Mouse (Mus musculus) v-Abl transformed pro-B cells (cell line): ENCODE measurements around the gene Ccdc74a.

Source experiments
- in situ Hi-C, 2 experiments: fragments of 400-800 bp; cut with MboI; formaldehyde crosslinking; loops; one replicate each; pipeline ENCODE4 v1.15.1; 2025; ENCODE audit not compliant: unreplicated experiment in 2 of 2

Ccdc74a gene

GRCm38 (mm10) chr16:17646310-17647114, at the start of gene Ccdc74a:
Gene Ccdc74a, plus strand, starts transcription at chr16:17646470.
- in situ Hi-C loops, result no loop called here

DNA sequence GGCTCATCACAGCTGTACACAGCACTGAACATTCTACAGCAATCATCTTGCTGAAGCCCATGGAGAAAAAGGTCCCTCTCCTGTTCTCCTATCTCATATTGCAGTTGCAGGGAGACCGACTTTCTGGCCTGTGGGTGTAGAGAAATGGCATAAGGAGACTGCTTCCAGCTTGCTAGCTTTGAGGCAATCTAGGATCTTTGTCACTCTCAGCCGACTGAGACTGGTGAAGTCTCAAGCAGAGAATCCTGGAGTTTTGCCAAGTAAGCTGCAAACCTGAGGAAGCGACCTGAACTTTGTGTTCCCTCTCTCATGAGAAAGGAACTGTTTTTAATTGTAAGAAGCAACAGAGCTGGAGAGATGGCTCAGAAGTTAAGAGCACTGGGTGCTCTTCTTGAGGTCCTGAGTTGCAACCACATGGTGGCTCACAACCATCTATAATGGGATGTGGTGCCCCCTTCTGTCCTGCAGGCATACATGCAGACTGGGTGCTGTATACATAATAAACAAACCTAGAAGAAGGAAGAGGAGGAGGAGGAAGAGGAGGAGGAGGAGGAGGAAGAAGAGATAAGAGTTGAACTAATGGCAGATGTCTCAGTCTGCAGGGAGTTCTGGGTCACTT, 45.2 kb upstream of the Ccdc74a start:
- in situ Hi-C loops, result no loop called here

DNA sequence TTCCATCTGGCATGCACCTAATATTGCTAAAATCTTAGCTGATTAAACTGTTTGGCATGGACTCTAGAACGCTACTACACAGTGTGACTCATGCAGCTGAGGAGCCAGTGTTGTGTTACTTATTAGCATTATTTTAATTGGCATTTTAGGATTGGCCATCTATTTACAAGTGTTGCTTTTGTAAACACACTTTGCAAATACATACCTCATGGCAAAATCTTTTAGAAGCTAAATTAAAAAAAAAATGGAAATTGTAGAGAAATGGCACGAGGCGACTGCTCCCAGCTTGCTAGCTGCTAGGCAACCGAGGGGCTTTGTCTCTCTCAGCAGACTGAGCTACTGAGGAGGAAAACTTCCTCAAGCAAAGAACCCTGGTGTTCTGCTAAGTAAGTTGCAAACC, 41.3 kb upstream of the Ccdc74a start:
- in situ Hi-C loops, result no loop called here

DNA sequence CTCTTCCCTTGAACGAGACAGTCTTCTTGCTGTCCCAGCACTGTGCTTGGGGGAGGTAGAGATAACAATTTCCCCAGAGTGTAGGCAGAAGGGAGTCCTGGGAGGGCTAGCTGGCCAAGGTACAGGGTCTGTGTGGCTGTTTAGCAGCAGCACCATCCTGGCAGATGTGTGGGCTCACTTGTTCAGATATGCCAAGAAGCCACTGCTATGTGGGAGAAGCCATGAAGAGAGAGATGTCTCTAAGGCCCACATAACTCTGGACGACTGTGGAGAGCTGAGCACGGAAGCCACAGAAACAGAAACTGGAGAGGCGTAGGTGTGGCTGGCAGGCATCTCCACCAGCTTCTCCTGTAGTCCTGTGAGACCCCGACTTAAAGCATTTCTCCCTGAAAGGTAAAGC, 40.6 kb upstream of the Ccdc74a start:
- in situ Hi-C loops, result no loop called here

GRCm38 (mm10) chr16:17611383-17611782, 34.9 kb upstream of the Ccdc74a start:
- in situ Hi-C loops, result loop anchor here in 1 of 2 experiments (10.0 kb wide), 1 partner anchor 137 kb away; no protein-coding TSS in a partner anchor

- in situ Hi-C loops, result loop anchor here in 1 of 2 experiments (10.0 kb wide), 1 partner anchor 140 kb away; no protein-coding TSS in a partner anchor
These were observed 31.5 kb upstream of the Ccdc74a start for GRCm38 (mm10) chr16:17614740-17615139.

GRCm38 (mm10) chr16:17616212-17616611, 30.1 kb upstream of the Ccdc74a start:
- in situ Hi-C loops, result loop anchor here in 1 of 2 experiments (10.0 kb wide), 1 partner anchor 141 kb away; no protein-coding TSS in a partner anchor

- in situ Hi-C loops, result loop anchor here in 1 of 2 experiments (10.0 kb wide), 1 partner anchor 143 kb away; no protein-coding TSS in a partner anchor
These were observed 28.2 kb upstream of the Ccdc74a start for GRCm38 (mm10) chr16:17617922-17618565.

GRCm38 (mm10) chr16:17619198-17620105, 26.8 kb upstream of the Ccdc74a start, which contains the start of gene Smpd4:
Gene Smpd4, plus strand, starts transcription at chr16:17619354.
- in situ Hi-C loops, result loop anchor here in 1 of 2 experiments (10.0 kb wide), 1 partner anchor 145 kb away; no protein-coding TSS in a partner anchor

- in situ Hi-C loops, result no loop called here
These were observed 24.3 kb upstream of the Ccdc74a start for GRCm38 (mm10) chr16:17621936-17622335.

DNA sequence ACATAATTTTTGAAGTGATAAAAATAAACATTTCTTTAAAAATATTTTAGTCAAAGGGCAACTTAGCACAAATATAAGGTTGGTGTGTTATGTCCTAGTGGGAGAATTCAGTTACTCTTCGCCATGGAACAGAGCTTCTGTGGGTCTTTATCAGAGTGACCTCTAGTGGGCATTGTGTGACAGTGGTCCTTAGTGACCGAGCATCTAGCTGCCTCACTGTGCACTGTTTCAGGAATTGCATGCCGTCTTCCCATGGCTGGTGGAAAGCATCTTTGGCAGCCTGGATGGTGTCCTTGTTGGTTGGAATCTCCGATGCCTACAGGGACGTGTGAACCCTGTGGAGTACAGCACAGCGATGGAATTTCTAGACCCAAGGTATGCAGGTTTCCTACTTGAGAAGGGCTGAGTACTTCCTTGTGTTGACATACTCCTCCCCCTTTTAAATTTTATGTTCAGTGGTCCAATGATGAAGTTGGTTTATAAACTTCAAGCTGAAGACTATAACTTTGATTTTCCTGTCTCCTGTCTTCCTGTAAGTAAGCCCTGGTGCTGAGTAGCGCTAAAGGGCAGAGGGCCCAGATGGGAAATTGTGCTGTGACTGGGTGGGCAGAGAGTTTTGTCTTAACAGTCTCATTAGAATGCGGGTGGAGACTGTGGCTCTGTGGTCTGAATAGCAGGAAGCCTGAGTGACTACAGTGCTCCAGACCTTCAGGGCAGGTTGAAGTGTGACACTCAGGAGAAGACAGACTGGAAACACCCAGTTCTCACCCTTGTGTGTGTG, 20.6 kb upstream of the Ccdc74a start:
- in situ Hi-C loops, result no loop called here

GRCm38 (mm10) chr16:17626269-17626555, 20.1 kb upstream of the Ccdc74a start:
- in situ Hi-C loops, result no loop called here

GRCm38 (mm10) chr16:17632580-17632979, 13.7 kb upstream of the Ccdc74a start:
- in situ Hi-C loops, result no loop called here

DNA sequence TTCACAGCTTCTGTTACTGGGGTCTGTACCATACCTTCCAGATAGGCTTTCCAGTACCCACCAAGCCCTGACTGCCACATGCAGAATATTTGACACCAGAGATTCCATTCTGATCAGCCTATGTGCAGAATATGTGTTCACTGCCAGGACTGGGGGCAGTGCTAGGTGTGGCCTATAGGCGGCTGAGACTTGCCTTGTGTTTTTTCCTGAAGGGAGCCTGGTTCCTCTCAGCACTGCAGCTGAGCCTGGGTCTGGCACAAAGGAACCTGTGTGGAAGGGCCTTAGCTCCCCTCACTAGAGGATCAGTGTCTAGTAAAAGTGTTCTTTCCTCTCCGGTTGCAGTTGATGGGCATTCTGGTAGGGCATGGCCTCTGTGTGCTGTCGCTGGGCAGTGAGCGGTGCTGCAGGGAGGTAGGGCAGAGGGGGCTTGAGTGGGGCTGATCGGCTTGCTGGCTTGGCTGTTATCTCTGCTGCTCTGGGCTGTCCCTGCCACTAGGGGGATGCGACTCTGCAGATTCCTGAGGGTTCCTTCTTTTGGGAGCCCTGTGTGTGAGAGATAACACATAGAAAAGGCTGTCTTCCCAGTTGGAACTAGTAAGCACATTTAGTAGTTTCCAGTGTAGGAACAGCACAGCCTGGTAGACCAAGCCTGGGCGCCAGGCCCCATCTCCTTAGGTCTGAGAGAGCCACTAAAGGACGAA, 12.6 kb upstream of the Ccdc74a start:
- in situ Hi-C loops, result no loop called here

DNA sequence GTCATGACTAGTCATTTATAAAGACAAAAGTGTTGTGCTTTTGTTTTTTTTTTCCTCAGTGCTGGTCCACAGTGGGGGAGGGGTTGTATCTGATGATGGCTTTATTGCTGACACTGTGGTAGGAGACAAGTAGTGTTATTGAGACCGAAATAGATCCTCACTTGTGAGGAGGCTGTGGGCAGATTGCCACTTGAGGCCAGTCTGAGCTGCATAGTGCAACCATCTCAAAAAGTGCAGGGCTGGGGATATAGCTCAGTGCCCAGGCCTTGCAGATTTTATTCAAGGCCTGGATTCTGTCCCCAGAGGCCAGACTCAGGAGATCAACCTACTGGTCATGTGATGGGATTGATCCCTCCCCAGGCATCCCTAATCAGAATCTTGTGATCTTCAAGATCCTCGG, 9.4 kb upstream of the Ccdc74a start:
- in situ Hi-C loops, result no loop called here

- in situ Hi-C loops, result no loop called here
These were observed 8.7 kb upstream of the Ccdc74a start for GRCm38 (mm10) chr16:17637610-17638009.

DNA sequence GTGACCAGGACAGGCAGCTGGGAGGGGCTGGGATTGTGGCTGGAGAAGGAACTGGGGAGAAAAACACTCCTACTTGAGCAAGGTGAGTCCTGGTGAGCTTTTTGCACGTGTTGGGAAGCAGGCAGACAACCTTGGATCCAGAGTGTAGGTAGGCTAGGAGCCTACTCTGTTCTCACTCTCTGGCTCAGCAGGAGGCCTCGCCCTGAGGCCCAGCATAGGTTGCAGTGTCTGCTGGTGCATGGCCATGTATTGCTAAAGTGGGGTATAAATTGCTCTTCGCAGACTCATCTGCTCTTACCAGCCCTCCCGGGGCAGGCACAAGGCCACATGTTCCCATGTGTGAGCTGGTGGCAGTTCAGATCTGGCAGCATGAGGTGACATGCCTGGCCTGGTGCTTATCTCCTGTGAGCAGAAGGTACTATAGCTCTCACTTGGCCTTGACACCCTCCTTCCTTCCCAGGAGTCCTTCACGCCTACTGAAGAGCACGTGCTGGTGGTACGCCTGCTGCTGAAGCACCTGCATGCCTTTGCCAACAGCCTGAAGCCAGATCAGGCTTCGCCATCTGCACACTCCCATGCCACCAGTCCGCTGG, 8.1 kb upstream of the Ccdc74a start:
- in situ Hi-C loops, result no loop called here

- in situ Hi-C loops, result no loop called here
These were observed 7.2 kb upstream of the Ccdc74a start for GRCm38 (mm10) chr16:17639081-17639480.

DNA sequence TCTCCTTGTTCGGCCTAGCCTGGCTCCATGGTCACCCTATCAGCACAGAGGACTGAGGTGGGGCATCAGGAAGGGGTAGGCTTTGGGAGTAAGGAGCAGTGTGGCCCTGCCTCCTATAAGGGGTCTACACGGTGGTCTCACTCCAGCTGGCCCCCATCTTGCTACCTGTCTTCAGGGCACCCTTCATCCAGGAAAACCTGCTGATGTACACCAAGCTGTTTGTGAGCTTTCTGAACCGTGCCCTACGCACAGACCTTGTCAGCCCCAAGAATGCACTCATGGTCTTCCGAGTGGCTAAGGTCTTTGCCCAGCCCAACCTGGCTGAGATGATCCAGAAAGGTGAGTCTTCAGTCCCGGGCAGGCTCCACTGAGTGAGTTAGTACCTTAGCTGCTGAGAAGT, 6.3 kb upstream of the Ccdc74a start:
- in situ Hi-C loops, result no loop called here
